Mouse (Mus musculus) naive thymus-derived CD4-positive, alpha-beta T cell, adult 2 months (primary cell): ENCODE data around the gene Nrg3.

Source experiments
- DNase-seq: peaks from one replicate; pipeline ENCODE4 v3.0.0-alpha.2; 2011; ENCODE audit warnings: low read depth

Nrg3 gene

DNA sequence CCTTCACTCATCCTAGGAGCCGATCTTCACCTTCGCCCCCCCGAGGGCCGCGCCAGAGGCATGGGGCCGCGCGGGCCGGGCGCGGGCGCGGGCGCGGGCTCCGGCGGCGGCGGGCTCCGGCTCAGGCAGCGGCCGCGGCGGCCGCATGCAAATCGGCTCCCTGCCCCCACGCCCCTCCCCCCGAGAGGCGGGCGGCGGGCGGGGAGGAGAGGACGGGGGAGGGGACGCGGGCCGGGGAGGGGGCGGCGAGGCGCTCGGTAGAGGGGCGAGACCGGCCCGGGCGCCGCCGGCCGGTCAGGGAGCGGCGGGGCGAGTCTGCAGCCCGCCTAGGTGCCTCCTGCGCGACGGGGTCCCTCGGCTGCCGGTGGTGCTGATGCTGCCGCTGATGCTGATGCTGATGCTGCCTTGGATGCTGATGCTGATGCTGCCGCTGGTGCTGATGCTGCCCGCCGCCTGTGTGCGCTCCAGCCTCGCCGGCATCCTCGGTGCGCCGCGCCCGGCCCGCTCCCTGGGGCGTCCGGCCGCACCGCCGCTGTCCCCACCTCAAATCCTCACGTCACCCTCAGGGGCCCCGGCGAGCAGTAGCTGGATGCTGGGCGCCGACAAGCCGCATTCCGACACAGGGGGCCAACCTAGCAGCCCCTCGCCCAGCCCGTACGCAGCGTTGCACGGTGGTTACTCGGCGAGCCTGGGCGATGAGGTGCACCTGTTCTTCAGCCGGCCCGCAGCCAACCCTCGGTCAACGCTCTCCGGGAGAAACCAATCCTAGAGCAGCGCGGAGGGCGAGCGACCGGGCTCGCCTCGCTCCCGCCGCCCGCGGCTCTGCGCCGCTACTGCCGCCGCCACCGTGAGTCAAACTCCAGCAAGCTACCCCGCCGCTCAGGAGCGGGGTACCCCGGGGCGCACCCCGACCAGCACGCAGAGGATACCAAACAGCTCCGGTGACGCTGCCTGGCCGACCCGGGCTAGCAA is at the start of gene Nrg3:
Nrg3 (minus strand) TSS at position 299 of the 972 bp plus-strand sequence.
- no peak for DNase-seq

DNA sequence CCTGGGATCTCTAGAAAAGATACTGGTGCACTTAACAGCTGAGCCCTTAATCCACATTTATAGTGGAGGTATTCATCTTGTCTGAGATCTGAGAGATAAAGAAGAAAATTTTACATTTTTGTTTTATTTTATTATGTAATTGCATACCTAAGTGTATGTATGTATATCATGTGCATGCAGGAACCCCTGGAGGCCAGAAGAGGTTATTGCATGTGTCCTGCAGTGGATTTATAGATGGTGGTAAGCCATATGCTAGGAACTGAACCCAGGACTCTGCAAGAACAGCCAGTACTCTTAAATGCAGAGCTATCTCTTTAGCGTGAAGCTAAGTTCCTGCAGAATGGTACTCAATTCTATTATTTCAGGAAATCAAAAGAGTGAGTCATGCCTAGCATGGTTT is 36.1 kb upstream of the Nrg3 start:
- no peak for DNase-seq

DNA sequence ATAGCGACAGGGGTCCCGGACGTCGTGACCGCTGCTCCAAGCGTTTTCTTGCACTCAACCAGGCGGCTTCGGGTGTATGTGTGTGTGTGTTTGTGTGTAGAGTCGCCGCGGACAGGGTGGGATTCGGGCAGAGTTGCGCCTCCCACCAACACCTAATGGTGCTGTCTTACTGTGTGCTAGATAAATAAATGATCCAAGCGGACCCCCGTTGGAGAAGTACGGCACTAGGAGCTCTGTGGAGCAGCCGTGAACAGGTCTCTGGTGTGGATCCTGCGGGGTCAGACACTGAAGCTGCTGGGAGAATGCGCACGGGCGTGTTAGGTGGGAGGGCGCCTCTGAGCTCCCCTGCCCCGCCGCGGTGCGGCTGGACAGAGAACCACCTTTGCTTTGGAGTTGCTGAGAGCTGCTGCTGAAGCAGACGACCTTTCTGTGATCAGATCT is 903 bp upstream of the Nrg3 start:
- no peak for DNase-seq

DNA sequence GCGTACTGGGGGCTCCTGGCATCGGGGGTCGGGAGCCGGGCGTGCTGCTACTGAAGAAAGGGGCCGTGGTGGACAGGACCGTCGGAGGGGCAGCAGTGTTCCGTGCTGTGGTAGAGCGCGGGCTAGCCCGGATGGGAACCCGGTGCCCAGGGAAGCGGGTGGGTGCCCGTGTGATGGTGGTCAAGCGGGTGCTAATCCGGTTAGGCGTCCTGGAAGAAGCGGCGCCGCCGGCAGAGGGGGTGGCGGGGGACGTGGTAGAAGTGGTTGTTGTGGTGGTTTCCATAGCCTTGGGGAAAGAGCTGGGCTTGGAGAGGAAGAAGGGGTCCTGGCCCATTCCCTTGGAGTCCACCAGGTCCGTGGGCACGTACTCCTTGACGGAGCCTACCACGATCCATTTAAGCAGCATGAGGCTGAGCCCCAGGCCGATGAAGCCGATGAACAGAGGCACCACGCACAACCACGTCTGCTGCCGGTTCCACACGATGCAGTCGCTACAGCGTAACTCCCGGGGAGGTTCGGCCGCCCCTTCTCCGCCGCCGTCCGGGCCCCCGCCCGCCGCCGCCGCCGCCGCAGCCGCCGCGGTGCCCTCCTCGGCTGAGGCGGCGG is 639 bp downstream of the Nrg3 start:
- no peak for DNase-seq

DNA sequence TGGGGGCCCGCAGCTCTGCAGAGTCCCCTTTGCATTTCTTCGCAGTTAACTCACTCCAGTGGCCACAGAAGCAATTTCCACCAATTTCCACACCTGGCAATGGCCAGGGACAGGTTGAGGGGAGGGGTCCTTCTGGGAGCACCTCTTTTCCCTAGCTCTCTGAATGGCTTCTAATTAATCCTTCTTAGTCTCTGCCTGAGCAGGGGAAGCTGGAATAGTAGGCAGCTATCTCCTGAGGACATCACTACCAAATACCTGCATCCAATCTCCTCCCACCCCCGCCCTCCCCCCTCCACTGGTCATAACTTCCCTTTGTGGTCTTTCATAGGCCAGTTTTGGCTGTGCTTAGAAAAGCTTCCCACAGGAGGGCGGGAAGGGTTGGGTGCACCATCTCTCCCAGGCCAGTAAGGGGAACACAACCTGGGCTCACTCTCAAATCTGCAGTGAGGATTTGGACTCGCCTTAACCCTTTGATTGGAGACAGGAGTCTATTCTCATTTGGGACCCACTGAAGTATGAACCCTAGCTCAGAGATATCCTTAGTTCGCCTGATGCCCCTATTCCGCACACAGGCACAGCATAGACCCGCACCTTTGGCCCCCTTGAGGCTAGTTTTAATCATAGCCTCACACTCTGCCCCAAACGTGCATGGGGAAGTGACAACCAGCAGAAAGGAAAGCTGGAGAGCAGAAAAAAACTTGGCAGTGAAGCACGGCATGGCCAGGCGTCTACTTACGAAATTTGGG is 1.5 kb downstream of the Nrg3 start:
- DNase-seq = no peak

DNA sequence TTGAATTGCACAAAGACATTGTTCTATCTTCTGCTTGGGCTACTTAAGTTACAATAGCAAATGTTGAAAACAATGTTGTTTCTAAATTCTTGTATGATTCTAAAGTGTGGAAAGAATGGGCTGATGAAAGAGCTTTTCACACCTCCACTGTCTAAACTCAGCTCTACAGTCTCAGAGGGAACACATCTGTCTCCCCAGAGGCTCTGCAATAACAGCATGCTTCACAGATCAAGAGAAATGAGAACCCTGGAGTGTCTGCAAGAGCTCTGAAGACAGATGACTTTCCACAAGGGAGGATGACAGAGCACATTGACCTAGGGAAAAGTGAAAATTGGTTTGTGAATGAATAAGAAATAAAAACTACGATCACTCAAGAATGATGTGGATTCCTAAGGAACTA is 27.4 kb downstream of the Nrg3 start:
- no peak for DNase-seq

DNA sequence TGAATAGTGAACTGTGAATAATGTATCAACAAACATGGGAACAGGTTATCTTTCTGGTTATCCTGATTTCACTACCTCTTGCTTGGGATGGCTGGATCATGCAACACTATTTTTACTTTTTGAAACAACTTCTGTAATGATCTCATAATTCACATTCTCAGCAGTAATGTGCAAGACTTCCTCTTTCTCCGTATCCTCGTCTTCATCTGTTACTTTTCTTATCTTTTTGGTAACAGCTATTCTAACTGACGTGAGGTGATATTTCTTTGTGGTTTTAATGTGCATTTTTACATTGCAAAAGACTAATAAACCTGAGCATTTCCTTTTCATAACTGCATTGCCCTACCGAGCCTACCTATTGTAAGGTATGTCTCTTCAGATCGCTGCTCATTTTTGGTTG is 44.4 kb downstream of the Nrg3 start:
- DNase-seq = no peak

DNA sequence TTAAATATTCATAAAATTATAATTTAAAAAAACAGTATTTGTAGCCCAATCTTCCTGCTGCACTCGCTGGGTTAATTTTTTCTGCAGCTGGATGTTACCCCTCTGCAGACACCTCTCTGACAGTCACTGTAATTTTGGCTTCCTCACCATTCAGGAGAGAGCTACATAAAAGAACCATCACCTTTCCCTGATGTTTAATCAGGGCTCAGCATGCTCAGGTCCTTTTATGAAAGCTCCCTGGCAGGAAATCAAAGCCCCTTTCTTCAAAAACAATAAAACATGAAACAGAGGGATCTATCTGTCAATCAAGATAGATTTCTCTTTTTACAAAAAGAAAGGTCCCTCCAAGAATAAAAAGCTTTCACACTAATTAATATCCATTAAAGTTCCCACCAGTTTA is 51.0 kb downstream of the Nrg3 start:
- DNase-seq = no peak

DNA sequence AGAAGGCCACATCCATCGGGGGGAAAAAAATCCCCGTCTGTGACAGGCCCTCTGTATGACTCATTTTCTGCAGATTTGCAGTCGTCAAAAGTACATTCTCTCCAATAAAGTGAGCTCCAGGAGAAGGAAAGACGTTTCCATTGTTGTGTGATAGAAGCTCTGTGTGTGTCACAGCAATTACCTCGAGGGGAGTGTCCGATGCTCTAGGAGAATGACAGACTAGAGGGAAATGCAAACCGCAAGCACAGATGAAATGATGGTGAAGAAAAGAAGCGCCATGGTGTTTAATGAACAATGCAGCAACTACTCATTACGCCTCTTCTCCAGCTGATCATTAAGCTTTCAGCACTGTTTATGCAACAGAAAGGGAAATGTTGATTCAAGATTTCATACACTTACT is 59.6 kb downstream of the Nrg3 start:
- no peak for DNase-seq

DNA sequence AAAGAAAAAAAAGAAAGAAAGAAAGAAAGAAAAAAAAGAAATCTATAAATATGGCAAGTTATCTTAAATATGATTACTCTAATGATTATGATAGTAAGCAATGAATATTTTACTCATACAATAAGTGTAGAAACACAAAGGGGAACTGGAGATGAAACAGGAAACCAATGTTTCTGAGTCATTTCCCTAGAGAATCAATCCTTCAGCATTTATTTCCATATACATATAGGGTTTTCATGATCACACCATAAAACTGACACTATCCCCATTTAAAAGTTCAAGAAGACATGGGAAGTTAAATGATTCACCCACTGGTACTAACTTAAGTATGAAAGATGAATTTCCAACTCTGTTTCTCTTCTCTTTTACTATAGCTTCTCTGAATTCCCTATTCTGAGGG is 86.0 kb downstream of the Nrg3 start:
- DNase-seq = no peak

DNA sequence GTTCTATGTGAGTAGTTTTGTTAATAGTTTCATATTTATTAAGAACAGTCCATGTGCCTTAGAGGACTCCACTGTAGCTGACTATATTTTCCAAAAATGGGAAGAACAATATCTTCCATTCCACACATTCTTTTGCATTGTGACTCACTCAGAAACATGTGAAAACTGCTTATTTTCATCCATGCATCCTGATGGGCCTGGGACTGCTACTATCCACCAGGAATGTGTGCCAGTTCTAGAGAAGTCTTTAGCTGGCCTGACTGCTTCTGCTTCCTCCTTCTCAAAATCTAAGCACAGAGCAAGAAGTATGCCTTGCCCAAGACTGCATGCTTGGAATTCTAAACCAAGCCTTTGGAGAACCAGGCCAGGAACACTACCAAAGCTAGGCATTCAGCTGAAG is 91.6 kb downstream of the Nrg3 start:
- no peak for DNase-seq

DNA sequence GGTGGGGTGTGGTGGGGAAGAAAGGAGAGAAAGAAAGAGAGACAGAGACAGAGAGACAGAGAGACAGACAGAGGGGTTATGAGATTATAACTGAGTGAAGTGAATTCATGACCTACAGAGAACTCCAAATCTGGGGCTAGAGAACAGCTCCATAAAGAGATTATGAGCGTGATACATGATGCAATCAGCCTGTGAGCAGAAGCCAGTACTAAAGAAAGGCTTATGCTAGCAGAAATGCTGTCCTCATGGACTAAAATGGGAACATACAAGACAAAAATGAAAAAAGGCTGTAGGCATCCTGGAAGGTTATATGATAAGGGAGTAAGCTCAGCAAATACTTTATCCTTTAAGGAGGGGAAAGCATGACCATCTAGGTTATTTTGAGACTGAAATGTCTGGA is 99.7 kb downstream of the Nrg3 start:
- DNase-seq = no peak

DNA sequence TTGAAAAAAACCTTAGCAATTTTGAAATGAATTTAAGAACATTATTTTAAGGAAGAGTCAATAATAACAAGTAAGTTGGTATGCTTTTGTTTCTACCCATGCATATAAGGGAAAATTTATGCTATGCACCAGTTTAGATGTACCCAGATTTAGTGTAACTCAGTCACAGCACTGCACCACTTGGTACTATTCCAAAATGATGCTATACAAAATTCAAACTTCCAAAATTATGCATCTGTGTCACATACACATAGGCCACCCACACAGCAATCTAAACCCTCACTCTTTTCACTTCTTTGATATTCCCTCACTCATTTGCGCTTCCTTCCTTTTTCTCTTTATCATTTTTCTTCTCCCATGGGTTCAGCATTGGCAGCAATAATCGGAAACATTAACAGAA is 116.6 kb downstream of the Nrg3 start:
- no peak for DNase-seq

DNA sequence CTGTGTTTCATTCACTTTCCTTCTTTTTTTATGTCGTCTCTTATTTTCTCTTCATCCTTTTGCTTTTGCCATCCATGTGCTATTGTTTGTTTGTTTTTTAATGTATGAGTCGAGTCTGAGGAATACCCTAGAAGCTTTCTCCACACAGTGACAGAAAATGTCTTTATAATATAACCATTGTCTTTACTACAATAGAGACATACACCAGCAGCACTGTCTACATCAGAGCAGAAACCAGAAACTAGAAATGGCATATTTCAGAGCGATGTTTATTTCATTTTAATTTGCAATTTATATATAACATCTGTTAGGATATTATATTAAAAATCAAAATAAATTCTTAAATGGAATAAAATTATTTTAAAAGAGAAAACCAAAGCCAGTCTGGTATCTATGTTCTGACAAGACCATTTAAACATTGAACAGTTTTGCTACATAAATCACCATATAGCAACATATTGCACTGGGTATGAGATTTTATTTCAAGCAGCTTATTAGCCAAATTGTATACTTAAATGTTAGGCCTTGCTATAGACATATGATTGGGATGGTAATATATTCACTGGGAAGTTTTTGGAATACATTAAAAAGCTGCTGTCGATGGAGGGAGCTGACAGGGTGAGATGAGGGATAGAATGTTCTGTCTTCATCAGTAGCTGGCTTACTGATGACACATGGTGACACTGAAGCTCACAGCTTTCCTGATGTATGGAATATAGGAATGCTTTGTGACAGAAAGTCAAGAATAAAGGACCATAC is 120.7 kb downstream of the Nrg3 start:
- no peak for DNase-seq

DNA sequence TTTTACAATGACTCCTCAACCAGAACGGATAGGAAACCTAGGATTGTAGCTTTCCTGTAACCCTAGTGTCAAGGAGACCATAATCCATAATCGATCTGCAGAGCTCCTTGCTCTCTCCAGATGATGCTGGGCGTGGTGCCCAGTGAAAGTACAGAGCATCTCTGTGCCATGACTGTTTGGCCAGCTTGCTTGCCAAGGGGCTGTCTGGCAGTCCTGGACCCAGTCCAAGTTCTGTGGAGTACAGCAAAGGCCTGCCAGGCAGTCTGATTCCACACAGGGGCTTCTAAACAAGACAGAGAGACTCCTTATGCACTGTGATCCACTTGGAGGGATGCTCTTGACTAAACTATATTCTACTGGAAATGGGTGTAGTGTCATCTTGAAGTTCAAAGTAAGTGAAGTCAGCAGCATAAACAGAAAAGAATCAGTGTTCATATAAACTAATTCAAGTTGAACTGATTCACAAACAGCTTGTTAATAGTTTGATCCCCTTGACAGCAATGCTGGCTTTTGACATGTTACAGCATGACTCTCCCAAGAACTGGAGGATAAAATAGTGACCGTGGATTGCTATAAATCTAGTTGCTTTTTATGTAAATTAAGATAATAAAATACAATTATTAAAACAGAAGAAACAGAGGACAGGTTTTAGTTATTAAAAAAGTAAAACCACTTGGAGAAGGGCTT is 155.3 kb downstream of the Nrg3 start:
- no peak for DNase-seq

DNA sequence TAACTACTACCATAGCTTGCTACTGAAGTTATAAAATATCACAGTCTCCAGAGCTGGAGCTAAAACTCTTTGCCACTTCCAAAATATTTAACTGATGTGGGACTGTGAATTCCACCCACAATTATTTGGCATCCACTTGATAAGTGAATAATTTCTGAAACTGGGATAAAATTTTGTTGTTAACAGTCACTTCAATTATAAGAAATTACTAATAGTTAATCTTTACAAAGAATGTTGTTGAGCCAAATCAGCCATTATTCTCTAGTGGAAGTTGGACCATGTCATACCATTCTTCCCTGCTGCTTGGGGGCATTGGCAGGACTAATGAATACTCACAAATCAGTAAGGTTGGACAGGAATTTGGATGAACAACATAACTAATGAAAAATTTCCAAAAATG is 158.8 kb downstream of the Nrg3 start:
- DNase-seq = no peak

DNA sequence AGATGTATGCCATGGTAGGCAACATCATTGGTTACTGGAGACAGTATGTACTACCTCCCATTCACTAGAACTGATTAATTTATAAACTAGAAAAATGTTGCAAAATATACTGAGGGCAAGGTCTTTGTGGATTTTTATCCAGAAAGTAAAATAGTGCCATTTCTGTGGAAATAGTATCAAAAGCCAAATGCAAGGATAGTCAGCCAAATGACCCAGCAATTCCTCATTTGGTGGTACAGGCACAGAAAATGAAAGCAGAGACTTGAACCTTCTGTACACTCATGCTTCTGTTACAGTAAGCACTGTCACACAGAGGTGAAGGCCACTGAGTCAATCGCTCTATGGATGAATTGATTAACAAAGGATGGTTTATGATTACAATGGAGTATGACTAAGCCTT is 207.8 kb downstream of the Nrg3 start:
- DNase-seq = no peak

DNA sequence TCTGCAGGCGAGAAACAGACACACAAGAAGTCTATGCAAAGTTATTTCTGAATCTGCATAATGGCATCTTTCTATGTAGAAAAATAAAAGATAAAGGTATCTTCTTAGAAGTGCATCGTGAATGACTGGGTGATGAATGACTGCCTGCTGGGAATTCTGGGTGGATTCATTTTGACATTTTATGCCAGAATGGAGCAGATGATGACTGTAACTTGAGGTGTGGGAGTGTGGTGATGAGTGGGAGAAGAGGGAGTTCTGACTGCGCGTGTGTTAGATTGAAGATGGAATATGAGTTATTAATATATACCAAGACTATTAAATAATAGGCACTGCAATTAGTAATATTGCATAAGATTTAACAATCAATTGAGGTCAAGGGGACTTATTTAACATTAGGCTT is 208.5 kb downstream of the Nrg3 start:
- DNase-seq = no peak

DNA sequence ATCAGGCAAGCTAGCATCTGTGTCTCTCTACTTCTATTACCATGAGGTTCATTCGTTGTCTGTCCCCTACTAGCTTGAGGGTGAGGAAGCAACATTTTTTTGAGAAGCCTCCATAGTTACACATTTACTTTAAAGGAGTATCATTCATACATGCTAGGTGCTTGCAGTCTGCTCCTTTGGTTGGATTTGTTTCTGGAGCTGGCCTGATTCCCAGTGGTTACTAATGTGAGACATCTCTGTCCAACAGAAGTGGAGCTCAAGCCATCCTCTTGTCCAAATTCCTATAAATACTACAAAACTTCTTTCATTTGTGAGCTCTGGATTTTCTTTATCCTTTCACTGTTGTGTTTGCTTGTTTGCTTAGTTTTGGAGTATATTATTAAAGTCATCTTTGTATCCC is 211.9 kb downstream of the Nrg3 start:
- DNase-seq = no peak

DNA sequence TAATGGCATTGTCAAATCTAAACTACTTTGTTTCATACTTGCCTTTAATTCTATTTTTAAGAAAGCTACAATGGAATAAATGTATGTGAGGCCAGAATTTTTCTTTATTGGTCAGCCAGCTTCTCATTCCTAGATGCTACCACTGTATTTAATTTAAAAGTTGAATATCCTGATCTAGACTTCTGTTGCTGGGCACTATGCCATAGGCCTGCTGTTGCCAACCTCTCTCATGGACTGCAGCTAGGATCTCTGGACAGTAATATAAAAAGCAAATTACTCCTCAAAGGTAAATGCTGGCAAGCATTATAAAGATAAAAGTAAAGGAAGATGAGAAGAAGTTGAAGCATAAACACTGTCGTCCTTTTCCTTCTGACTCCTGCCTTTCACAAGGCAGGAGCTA is 217.5 kb downstream of the Nrg3 start:
- DNase-seq = no peak

DNA sequence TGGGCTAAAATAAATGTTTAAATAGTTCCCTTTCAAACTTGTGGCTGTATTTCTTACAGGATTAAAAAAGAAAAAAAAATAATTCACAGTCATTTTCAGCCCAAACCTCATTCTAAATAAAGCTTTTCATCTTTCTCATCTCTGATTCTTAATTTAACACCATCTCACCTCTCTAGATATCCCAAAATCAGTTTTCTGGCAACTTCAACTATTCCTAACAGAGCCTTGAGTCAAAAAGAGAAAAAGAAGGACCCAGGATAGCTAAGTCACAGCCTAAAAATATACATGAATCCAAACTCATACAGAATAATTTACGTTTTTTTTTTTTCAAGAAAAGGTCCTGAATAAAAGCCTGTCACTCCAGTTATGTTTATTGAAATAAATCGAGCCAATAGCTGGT is 232.6 kb downstream of the Nrg3 start:
- no peak for DNase-seq

DNA sequence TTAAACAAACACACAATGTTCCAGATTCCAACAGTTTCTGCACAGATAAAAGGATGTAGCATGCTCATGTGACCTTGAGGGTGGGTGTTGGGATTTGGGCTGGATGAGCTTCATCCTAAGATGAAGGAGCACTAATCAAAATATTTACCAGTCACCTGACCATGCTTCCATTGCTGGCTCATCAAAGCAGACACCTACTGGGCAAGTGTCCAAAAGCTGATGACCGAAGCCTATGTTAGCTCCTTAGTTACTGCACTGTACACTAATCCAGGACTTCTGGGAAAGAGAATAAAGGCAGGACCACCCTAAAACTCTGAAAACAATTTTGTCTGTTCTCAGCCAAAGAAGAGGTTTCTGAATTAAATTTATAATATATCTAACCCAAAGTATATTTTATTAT is 261.4 kb downstream of the Nrg3 start:
- DNase-seq = no peak
